Mouse (Mus musculus) C2C12 (cell line): Measurements from ENCODE around the gene Gbgt1.

ENCODE experiments used
- CTCF ChIP-seq: IDR thresholded peaks from one replicate; pipeline ENCODE4 v1.5.1; 2011; ENCODE audit not compliant: control insufficient read depth, insufficient read depth, insufficient read length
- FOSL1 ChIP-seq: IDR thresholded peaks from one replicate; pipeline ENCODE4 v1.8.0; 2011; ENCODE audit warnings: mild to moderate bottlenecking, low read length; ENCODE audit not compliant: poor library complexity, insufficient read depth, severe bottlenecking
- MAX ChIP-seq: IDR thresholded peaks from one replicate; pipeline ENCODE4 v1.6.1; 2011; ENCODE audit warnings: mild to moderate bottlenecking, control low read depth
- MYOD1 ChIP-seq: IDR thresholded peaks from one replicate; pipeline ENCODE4 v1.6.1; 2011; ENCODE audit warnings: low read depth; ENCODE audit not compliant: control insufficient read depth, insufficient read length
- USF1 ChIP-seq: IDR thresholded peaks from one replicate; pipeline ENCODE4 v1.6.1; 2011; ENCODE audit warnings: low read depth, mild to moderate bottlenecking, control low read depth, moderate library complexity

DNA sequence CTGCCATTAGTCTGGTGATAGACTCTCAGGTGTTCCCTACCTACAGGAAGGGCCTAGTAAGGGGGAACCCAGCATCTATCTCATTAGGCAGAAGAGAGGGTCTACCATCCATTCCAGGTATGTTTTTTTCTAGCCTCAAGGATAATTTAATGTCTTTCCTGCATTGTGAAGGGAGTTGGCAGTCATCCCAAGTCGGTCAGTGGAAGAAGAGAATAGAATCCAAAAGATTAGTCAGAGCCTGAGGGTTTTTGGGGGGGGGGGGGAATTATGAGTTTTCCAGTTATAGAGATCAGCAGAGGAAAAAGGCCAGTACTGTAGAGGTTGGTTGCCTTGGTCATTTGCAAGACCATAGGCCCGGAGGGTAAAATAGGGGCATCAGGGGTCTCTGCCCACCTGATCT, 2.2 kb upstream of the Gbgt1 start:
- no peak for TF ChIP-seq CTCF
- no peak for TF ChIP-seq USF1
- no peak for TF ChIP-seq FOSL1
- no peak for TF ChIP-seq MYOD1
- no peak for TF ChIP-seq MAX
